ENCODE assay signal across 12 mouse cellular contexts in genomic region chr4:149219401-149220041, GRCm38 (mm10). TPM values are rescaled to one million over a fixed set of nuclear protein-coding genes. Genes with fewer than 3 reads are reported as not detected.
A peak's percentile ranks its signal among the peaks of the same experiment; 100 is the strongest.
DNase-seq lines count a peak whose midpoint lies in the region; ATAC-seq and TF ChIP-seq lines count a peak whose summit lies in the region.
"Had no signal": no experiment of that assay in that cellular context is flagged by ENCODE, and none has a peak within 500 bp of the region (broad histone marks: within the 10 kb centered on the region; RNA-seq: fewer than 3 reads in every experiment).

No protein-coding gene starts in this region.

- H3K4me3 ChIP-seq in left cerebral cortex, adult 2 months = no peak overlapping the region
- no peak overlapping the region for H3K4me3 ChIP-seq in forebrain, embryonic 16.5 days (replicated peaks; ENCODE audit: low read length)
- H3K4me3 ChIP-seq in midbrain, embryonic 11.5 days (ENCODE audit: low read depth, low read length) = no peak overlapping the region
- H3K4me3 ChIP-seq: limb, embryonic 12.5 days had no signal

- H3K36me3 ChIP-seq in forebrain, embryonic 16.5 days (ENCODE audit: control insufficient read depth, insufficient read depth) = peaks cover 42% of the 10 kb centered on the region
- peaks cover 30% of the 10 kb centered on the region for H3K36me3 ChIP-seq in midbrain, embryonic 11.5 days (ENCODE audit: control insufficient read depth, insufficient read depth, low read length)

- WGBS in forebrain, embryonic 16.5 days = 20% methylated on average over 12 of the region's 12 CpGs
- 71% methylated on average over 12 of the region's 12 CpGs for WGBS in midbrain, embryonic 11.5 days

- no peaks in the 10 kb centered on the region for H3K27me3 ChIP-seq in forebrain, embryonic 16.5 days (replicated peaks; ENCODE audit: control insufficient read depth, insufficient read depth, low read length)
- no peaks in the 10 kb centered on the region for H3K27me3 ChIP-seq in midbrain, embryonic 11.5 days (ENCODE audit: control insufficient read depth, insufficient read depth, low read length)
- H3K27me3 ChIP-seq: limb, embryonic 12.5 days had no signal

- intact Hi-C loops in left cerebral cortex, adult 2 months (cut with DNase I) = no loop called here
- intact Hi-C loops in left cerebral cortex, postnatal 36 days (cut with DNase I) = no loop called here

- H3K9ac ChIP-seq in forebrain, embryonic 16.5 days (replicated peaks; ENCODE audit: low read depth, low read length) = 0 out of 2 replicates have a peak overlapping the region, but pooled peaks have one; percentile 22
- no peak overlapping the region for H3K9ac ChIP-seq in midbrain, embryonic 11.5 days (ENCODE audit: low read length)
- H3K9ac ChIP-seq: limb, embryonic 12.5 days; liver, postnatal 0 days had no signal

- H3K4me1 ChIP-seq in forebrain, embryonic 16.5 days (replicated peaks; ENCODE audit: control insufficient read depth, insufficient read depth, low read length) = peaks cover 19% of the 10 kb centered on the region
- H3K4me1 ChIP-seq in midbrain, embryonic 11.5 days (ENCODE audit: control insufficient read depth, insufficient read depth, low read length) = peaks cover 4% of the 10 kb centered on the region
- H3K4me1 ChIP-seq: limb, embryonic 12.5 days had no signal

- no peak for DNase-seq in left cerebral cortex, adult 2 months (ENCODE audit: extremely low spot score in 1 of 2, low spot score in 2 of 2)
- no peak for DNase-seq in left cerebral cortex, postnatal 36 days (ENCODE audit: low spot score in 2 of 2)
- no peak for DNase-seq in midbrain, embryonic 11.5 days (ENCODE audit: low spot score, missing footprints)
- no peak for DNase-seq in liver
- DNase-seq in yolk sac, embryonic 10.5 days (ENCODE audit: low spot score) = no peak
- no peak for DNase-seq in adipocyte (ENCODE audit: low spot score)
- DNase-seq: kidney, adult 8-10 months; liver, postnatal 0 days; lung, postnatal 4 days had no signal

- ATAC-seq in forebrain, embryonic 16.5 days = peak; percentile 37
- no peak for ATAC-seq in midbrain, embryonic 11.5 days (ENCODE audit: low FRiP score)
- ATAC-seq in granulocyte monocyte progenitor cell, adult 5-6 weeks (replicated peaks; ENCODE audit: poor library complexity, severe bottlenecking) = no peak
- ATAC-seq: liver, postnatal 0 days had no signal

- TF ChIP-seq CTCF in left cerebral cortex, adult 2 months (IDR thresholded peaks at IDR 0.05) = no peak

- peak overlapping the region; percentile 69; the same call in 1 of the 2 replicates for H3K27ac ChIP-seq in left cerebral cortex, adult 2 months
- H3K27ac ChIP-seq in forebrain, embryonic 16.5 days (ENCODE audit: low read length) = peak overlapping the region; percentile 37
- peak overlapping the region; percentile 10; the same call in 1 of the 2 replicates for H3K27ac ChIP-seq in midbrain, embryonic 11.5 days (ENCODE audit: low read depth, low read length)
- H3K27ac ChIP-seq: limb, embryonic 12.5 days had no signal

- 0 out of 2 replicates have a peak, but pooled peaks cover 3% of the 10 kb centered on the region for H3K9me3 ChIP-seq in forebrain, embryonic 16.5 days (ENCODE audit: control insufficient read depth, low read length)
- H3K9me3 ChIP-seq in midbrain, embryonic 11.5 days (ENCODE audit: control insufficient read depth, low read length) = no peaks in the 10 kb centered on the region; the same call in 1 of the 2 replicates
- H3K9me3 ChIP-seq: limb, embryonic 12.5 days had no signal

- H3K4me2 ChIP-seq in forebrain, embryonic 16.5 days (ENCODE audit: low read length) = no peak overlapping the region
- no peak overlapping the region for H3K4me2 ChIP-seq in midbrain, embryonic 11.5 days
- H3K4me2 ChIP-seq: limb, embryonic 12.5 days had no signal

RNA-seq across cellular contexts. Expression of gene Pgd, which starts 53.0 kb away (rescaled TPM):
- 10 to 100 TPM; 35.1 to 36.5 TPM for total RNA-seq in left cerebral cortex, adult 2 months (2021)
- 10 to 100 TPM; 35.2 to 36.5 TPM for total RNA-seq in left cerebral cortex, postnatal 36 days (2021)
- 94.6 and 94.7 TPM in 2 replicates for polyA plus RNA-seq in forebrain, embryonic 16.5 days (2015; fragmentation: Nextera tagmentation; extraction: Ambion mirVana)
- polyA plus RNA-seq in midbrain, embryonic 11.5 days (2014; fragmentation: Nextera tagmentation; extraction: Ambion mirVana) = 47.4 and 50.7 TPM in 2 replicates
- 220 and 237 TPM in 2 replicates for total RNA-seq in granulocyte monocyte progenitor cell, adult 5-6 weeks (2014; fragmentation: Nextera tagmentation)
- 140 and 162 TPM in 2 replicates for total RNA-seq in granulocyte monocyte progenitor cell, adult 5-6 weeks (2017)

Comparison
In these comparisons a context has a peak if more than half of its experiments do, and no peak if none do; other contexts are left out.
1. H3K27ac ChIP-seq: peak in every context shown above with its lines; median percentile 69 in left cerebral cortex, adult 2 months; 37 in forebrain, embryonic 16.5 days; 10 in midbrain, embryonic 11.5 days.